Mouse (Mus musculus) MEL (cell line): ENCODE results near the gene Cops4. TPM values are rescaled to one million over a fixed set of nuclear protein-coding genes. Genes with fewer than 3 reads are reported as not detected.
A peak's percentile ranks its signal among the peaks of the same experiment; 100 is the strongest.

Experiments
- DNase-seq: peaks from one replicate; pipeline ENCODE4 v3.0.0; 2011; ENCODE audit warnings: low read depth, low spot score
- H3K27ac ChIP-seq: 2 replicates; pipeline ENCODE4 v1.5.1; 2012; ENCODE audit warnings: low read depth, mild to moderate bottlenecking, control low read depth, low read length, moderate library complexity; ENCODE audit not compliant: control insufficient read depth
- H3K27me3 ChIP-seq, 2 experiments: fragments of 150-350 bp in 1 of 2; sonication (generic) in 1 of 2; 2 replicates each; pipeline ENCODE4 v1.6.1; 2012; ENCODE audit warnings: low read length in 2 of 2, mild to moderate bottlenecking in 2 of 2, improper control_type of control experiment in 1 of 2, moderate library complexity in 1 of 2; ENCODE audit not compliant: insufficient read depth in 2 of 2, control insufficient read depth in 1 of 2
- H3K36me3 ChIP-seq, 2 experiments: 2 replicates each; pipeline ENCODE4 v1.6.1; 2012 to 2014; ENCODE audit warnings: low read length in 2 of 2, improper control_type of control experiment in 1 of 2, inconsistent platforms in 1 of 2, mild to moderate bottlenecking in 1 of 2; ENCODE audit not compliant: insufficient read depth in 2 of 2, control insufficient read depth in 1 of 2
- H3K4me1 ChIP-seq, 2 experiments: fragments of 150-350 bp in 1 of 2; sonication (generic) in 1 of 2; 2 replicates each; pipeline ENCODE4 v1.6.1; 2012; ENCODE audit warnings: low read length in 2 of 2, improper control_type of control experiment in 1 of 2, mild to moderate bottlenecking in 1 of 2; ENCODE audit not compliant: insufficient read depth in 2 of 2, control insufficient read depth in 1 of 2
- H3K4me3 ChIP-seq, 2 experiments: fragments of 150-350 bp in 1 of 2; sonication (generic) in 1 of 2; 2 replicates each; pipeline ENCODE4 v1.5.1; 2012; ENCODE audit warnings: low read depth in 2 of 2, low read length in 2 of 2, mild to moderate bottlenecking in 2 of 2, moderate library complexity in 2 of 2, control low read depth in 1 of 2, improper control_type of control experiment in 1 of 2; ENCODE audit not compliant: control insufficient read depth in 1 of 2, insufficient read depth in 1 of 2
- H3K79me2 ChIP-seq: 2 replicates; pipeline ENCODE4 v1.6.1; 2012; ENCODE audit warnings: mild to moderate bottlenecking, low read length, moderate library complexity; ENCODE audit not compliant: control insufficient read depth, poor library complexity, insufficient read depth
- H3K9ac ChIP-seq: 2 replicates; pipeline ENCODE4 v1.6.1; 2012; ENCODE audit warnings: low read depth, mild to moderate bottlenecking, control low read depth, low read length, moderate library complexity; ENCODE audit not compliant: control insufficient read depth, poor library complexity, severe bottlenecking
- H3K9me3 ChIP-seq: fragments of 150-350 bp; sonication (generic); replicated peaks from 2 replicates; pipeline ENCODE4 v1.6.1; 2012; ENCODE audit warnings: mild to moderate bottlenecking, low read length, improper control_type of control experiment, moderate library complexity; ENCODE audit not compliant: insufficient read depth
- CHD2 ChIP-seq: IDR thresholded peaks from 2 replicates; pipeline ENCODE4 v1.6.1; 2011; ENCODE audit warnings: low read length, improper control_type of control experiment
- CTCF ChIP-seq, 3 experiments: IDR thresholded peaks in 2 of 3; conservative IDR thresholded peaks in 1 of 3; 2 replicates each; pipeline ENCODE4 v1.5.1; 2011 to 2012; ENCODE audit warnings: low read length in 3 of 3, low read depth in 2 of 3, mild to moderate bottlenecking in 2 of 3, improper control_type of control experiment in 1 of 3, inconsistent platforms in 1 of 3, mixed read lengths in 1 of 3, moderate library complexity in 1 of 3; ENCODE audit not compliant: control insufficient read depth in 1 of 3, insufficient read depth in 1 of 3, poor library complexity in 1 of 3, severe bottlenecking in 1 of 3
- GABPA ChIP-seq: IDR thresholded peaks from 2 replicates; pipeline ENCODE4 v1.6.1; 2012; ENCODE audit warnings: low read depth, mild to moderate bottlenecking, inconsistent platforms, low read length, improper control_type of control experiment, moderate library complexity
- MAZ ChIP-seq: IDR thresholded peaks from 2 replicates; pipeline ENCODE4 v1.6.1; 2012; ENCODE audit warnings: low read depth, mild to moderate bottlenecking, inconsistent platforms, low read length, improper control_type of control experiment
- NELFE ChIP-seq: IDR thresholded peaks from 2 replicates; pipeline ENCODE4 v1.6.1; 2011; ENCODE audit warnings: low read depth, low read length, improper control_type of control experiment
- RAD21 ChIP-seq: IDR thresholded peaks from 2 replicates; pipeline ENCODE4 v1.6.1; 2011; ENCODE audit warnings: mild to moderate bottlenecking, low read depth, low read length, improper control_type of control experiment
- RCOR1 ChIP-seq: IDR thresholded peaks from 2 replicates; pipeline ENCODE4 v1.6.1; 2012; ENCODE audit warnings: low read depth, mild to moderate bottlenecking, inconsistent platforms, low read length, improper control_type of control experiment
- SIN3A ChIP-seq: IDR thresholded peaks from 2 replicates; pipeline ENCODE4 v1.6.1; 2012; ENCODE audit warnings: low read length, improper control_type of control experiment, inconsistent platforms
- SMC3 ChIP-seq: IDR thresholded peaks from 2 replicates; pipeline ENCODE4 v1.6.1; 2011; ENCODE audit warnings: low read depth, low read length, improper control_type of control experiment
- TAL1 ChIP-seq: IDR thresholded peaks from 2 replicates; pipeline ENCODE4 v1.6.1; 2012; ENCODE audit warnings: mild to moderate bottlenecking, inconsistent platforms, low read length, moderate library complexity, mixed read lengths
- TCF12 ChIP-seq: IDR thresholded peaks from 2 replicates; pipeline ENCODE4 v1.6.1; 2014; ENCODE audit warnings: low read depth, mild to moderate bottlenecking, inconsistent platforms, low read length, improper control_type of control experiment, moderate library complexity
- USF1 ChIP-seq: IDR thresholded peaks from 2 replicates; pipeline ENCODE4 v1.6.1; 2014; ENCODE audit warnings: low read depth, mild to moderate bottlenecking, inconsistent platforms, low read length, improper control_type of control experiment, moderate library complexity
- USF2 ChIP-seq, 2 experiments: IDR thresholded peaks; 2 replicates each; pipeline ENCODE4 v1.6.1; 2011 to 2012; ENCODE audit warnings: improper control_type of control experiment in 2 of 2, low read length in 2 of 2, borderline replicate concordance in 1 of 2, inconsistent platforms in 1 of 2, low read depth in 1 of 2, mild to moderate bottlenecking in 1 of 2; ENCODE audit not compliant: insufficient read depth in 1 of 2
- ZC3H11A ChIP-seq: IDR thresholded peaks from 2 replicates; pipeline ENCODE4 v1.6.1; 2012; ENCODE audit warnings: low read depth, mild to moderate bottlenecking, inconsistent platforms, low read length, improper control_type of control experiment
- polyA plus RNA-seq, 2 experiments: library from polyadenylated mRNA; stranded (reverse) in 1 of 2; unstranded in 1 of 2; fragments of >175 nt in 1 of 2; fragments of >200 nt in 1 of 2; gene quantifications; 2 replicates each; pipeline versions ENCODE4 v1.2.1 to v1.2.4; 2012; ENCODE audit warnings: low replicate concordance in 2 of 2, low read depth in 1 of 2; ENCODE audit not compliant: insufficient read length in 2 of 2, insufficient read depth in 1 of 2, missing spikeins in 1 of 2
- total RNA-seq: library from RNA; depleted of rRNA; stranded (reverse); fragments of 300-350 nt; gene quantifications from 2 replicates; pipeline ENCODE4 v1.2.3, GENCODE M21; 2012

Gene Cops4
- total and polyA plus RNA-seq, 3 experiments, result 112 to 626 (median 142) TPM

- peaks cover 1 to 13% of the 10 kb centered on the region in 2 experiments; a peak in 3 of 4 replicates for H3K36me3 ChIP-seq
These were observed 28.4 kb downstream of the Cops4 start for GRCm38 (mm10) chr5:100546294-100547080.

GRCm38 (mm10) chr5:100548236-100548635, 30.1 kb downstream of the Cops4 start:
- DNase-seq, result no peak
- Histone ChIP-seq H3K27me3 (no peaks in the 10 kb centered on the region), H3K4me3 (no peak overlapping the region), H3K36me3 (peaks cover 8 to 9% of the 10 kb centered on the region in 2 experiments), H3K27ac (no peak overlapping the region), H3K4me1 (peaks cover 3 to 10% of the 10 kb centered on the region in 2 experiments; a peak in 3 of 4 replicates), H3K9ac (no peak overlapping the region), H3K79me2 (no peaks in the 10 kb centered on the region), H3K9me3 (no peaks in the 10 kb centered on the region)
- TF ChIP-seq NELFE (no peak), GABPA (no peak), MAZ (no peak), CHD2 (no peak), RAD21 (no peak), SIN3A (no peak), TCF12 (no peak), USF1 (no peak), RCOR1 (no peak), TAL1 (no peak)

More at GRCm38 (mm10) chr5:100546294-100547080, 28.4 kb downstream of the Cops4 start:
- Histone ChIP-seq H3K27ac (no peak overlapping the region), H3K27me3 (no peaks in the 10 kb centered on the region), H3K4me3 (no peak overlapping the region), H3K4me1 (peaks cover 0 to under 1% of the 10 kb centered on the region in 2 experiments; a peak in 1 of 4 replicates), H3K79me2 (no peaks in the 10 kb centered on the region), H3K9me3 (no peaks in the 10 kb centered on the region), H3K9ac (no peak overlapping the region)
- no peak for DNase-seq
- TF ChIP-seq RAD21 (peak; percentile 55), SMC3 (peak; percentile 44), CTCF (IDR thresholded peaks at IDR 0.05 in 2 of 3, conservative IDR thresholded peaks at IDR 0.05 in 1 of 3; ENCODE audit: control insufficient read depth in 1 of 3, insufficient read depth in 1 of 3, low read depth in 2 of 3, low read length in 3 of 3, poor library complexity in 1 of 3, severe bottlenecking in 1 of 3) (peak in 2 of 3 experiments; percentile 33 to 49; a peak in 4 of 6 replicates), GABPA (no peak), USF2 (IDR thresholded peaks at IDR 0.05; ENCODE audit: borderline replicate concordance in 1 of 2, insufficient read depth in 1 of 2, low read depth in 1 of 2, low read length in 2 of 2) (no peak), ZC3H11A (peak; percentile 32)
